Mouse (Mus musculus) midbrain, embryonic 14.5 days (tissue): ENCODE measurements around the gene Wnk4. TPM values are rescaled to one million over a fixed set of nuclear protein-coding genes. Genes with fewer than 3 reads are reported as not detected.

Source experiments
- ATAC-seq: fragments of 200-750 bp; cut with Nextera tagmentation; 2 replicates; pipeline ENCODE4 v1.8.0; 2017; ENCODE audit warnings: moderate number of reproducible peaks, moderate library complexity; ENCODE audit not compliant: low FRiP score, low TSS enrichment
- DNase-seq: peaks from one replicate; pipeline ENCODE4 v3.0.0-alpha.2; 2015
- H3K27ac ChIP-seq: fragments of 300-500 bp; sonication (generic); replicated peaks from 2 replicates; pipeline ENCODE4 v1.5.1; 2014; ENCODE audit warnings: mild to moderate bottlenecking, low read depth, low read length, moderate library complexity
- H3K27me3 ChIP-seq: fragments of 300-500 bp; sonication (generic); 2 replicates; pipeline ENCODE4 v1.6.1; 2014; ENCODE audit warnings: low read length, control low read depth, mixed read lengths; ENCODE audit not compliant: control insufficient read depth, insufficient read depth
- H3K36me3 ChIP-seq: fragments of 300-500 bp; sonication (generic); 2 replicates; pipeline ENCODE4 v1.6.1; 2014; ENCODE audit warnings: low read length, control low read depth; ENCODE audit not compliant: control insufficient read depth, insufficient read depth
- H3K4me1 ChIP-seq: fragments of 300-500 bp; sonication (generic); 2 replicates; pipeline ENCODE4 v1.6.1; 2014; ENCODE audit warnings: mild to moderate bottlenecking, antibody characterized with exemption, low read length, control low read depth; ENCODE audit not compliant: control insufficient read depth, insufficient read depth
- H3K4me2 ChIP-seq: fragments of 300-500 bp; sonication (generic); 2 replicates; pipeline ENCODE4 v1.6.1; 2014; ENCODE audit warnings: mild to moderate bottlenecking, low read length, moderate library complexity
- H3K4me3 ChIP-seq: fragments of 300-500 bp; sonication (generic); replicated peaks from 2 replicates; pipeline ENCODE4 v1.5.1; 2014; ENCODE audit warnings: low read depth, low read length
- H3K9ac ChIP-seq: fragments of 300-500 bp; sonication (generic); replicated peaks from 2 replicates; pipeline ENCODE4 v1.6.1; 2014; ENCODE audit warnings: mild to moderate bottlenecking, low read length, moderate library complexity
- H3K9me3 ChIP-seq: fragments of 300-500 bp; sonication (generic); 2 replicates; pipeline ENCODE4 v1.6.1; 2016; ENCODE audit warnings: low read length, control low read depth, mixed read lengths; ENCODE audit not compliant: control insufficient read depth
- WGBS: fragments of 180-500 bp; shearing (Covaris S2); extraction: QIAGEN DNeasy Blood & Tissue Kit; methylation state at CpG from one replicate; pipeline ENCODE4 v1.1.7; 2014; 5-methylcytosine and 5-hydroxymethylcytosine counted together
- polyA plus RNA-seq: library from polyadenylated mRNA; unstranded; fragments of >200 nt; fragmentation: Nextera tagmentation; extraction: Ambion mirVana; gene quantifications from 2 replicates; pipeline ENCODE4 v1.2.1, GENCODE M21; 2014

The Wnk4 gene
- polyA plus RNA-seq, 1 experiment from 2014 or later: 5.3 TPM

DNA sequence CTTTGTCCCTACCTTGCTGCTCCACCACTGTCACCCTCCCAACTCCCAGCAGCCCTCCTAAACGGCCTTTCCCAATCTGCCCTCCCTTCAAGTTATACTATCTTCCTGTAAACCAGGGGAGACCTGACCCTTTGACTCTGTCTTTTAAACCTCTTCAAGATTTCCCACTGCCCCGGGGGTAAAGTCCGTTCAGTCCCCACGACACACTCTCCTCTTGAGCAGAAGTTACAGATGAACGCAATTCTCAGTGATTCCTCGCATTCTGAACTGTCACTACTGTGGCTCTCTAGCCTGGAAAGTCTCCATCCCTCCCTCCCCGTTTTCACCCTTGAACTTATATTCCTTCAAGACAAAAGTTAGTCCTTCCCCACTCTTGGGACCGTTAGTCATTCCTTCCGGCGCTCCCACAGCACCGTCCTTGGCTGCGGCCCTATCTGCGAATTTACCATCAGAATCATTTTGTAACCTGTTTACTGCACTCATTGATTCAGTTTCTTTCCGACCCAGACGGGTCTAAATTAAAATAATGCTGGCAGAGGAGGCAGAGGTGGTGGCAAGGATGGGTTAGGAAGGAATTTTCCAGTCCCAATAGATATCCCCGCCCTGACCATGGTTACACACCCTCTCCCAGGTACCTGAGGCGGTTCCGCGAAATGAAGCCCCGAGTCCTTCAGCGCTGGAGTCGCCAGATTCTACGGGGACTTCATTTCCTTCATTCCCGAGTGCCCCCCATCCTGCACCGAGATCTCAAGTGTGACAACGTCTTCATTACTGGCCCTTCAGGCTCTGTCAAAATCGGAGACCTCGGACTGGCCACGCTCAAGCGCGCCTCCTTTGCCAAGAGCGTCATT is 3.0 kb downstream of the Wnk4 start:
- WGBS: 3% methylated on average over 32 of the region's 32 CpGs
- peak; percentile 7 for DNase-seq
- Histone ChIP-seq H3K4me3 (no peak overlapping the region), H3K4me2 (no peak overlapping the region), H3K27ac (no peak overlapping the region), H3K27me3 (peaks cover 41% of the 10 kb centered on the region), H3K9me3 (no peaks in the 10 kb centered on the region), H3K4me1 (peaks cover 25% of the 10 kb centered on the region), H3K36me3 (peaks cover 6% of the 10 kb centered on the region), H3K9ac (no peak overlapping the region)
- ATAC-seq: no peak

DNA sequence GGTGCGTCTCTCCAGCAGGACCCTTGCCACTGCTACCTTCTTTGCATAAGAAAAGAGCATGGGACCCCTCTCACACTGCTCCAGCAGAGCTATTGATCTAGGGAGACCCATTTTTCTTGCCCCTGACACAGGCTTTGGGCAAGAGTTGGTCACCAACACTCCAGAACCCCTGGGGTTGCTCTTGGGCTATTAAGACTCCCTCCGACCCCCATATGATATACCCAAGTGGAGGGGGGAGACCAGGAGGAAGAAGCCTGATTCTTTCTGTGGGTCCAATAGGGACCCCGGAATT is 3.6 kb downstream of the Wnk4 start:
- ATAC-seq (no peak), DNase-seq (no peak)

DNA sequence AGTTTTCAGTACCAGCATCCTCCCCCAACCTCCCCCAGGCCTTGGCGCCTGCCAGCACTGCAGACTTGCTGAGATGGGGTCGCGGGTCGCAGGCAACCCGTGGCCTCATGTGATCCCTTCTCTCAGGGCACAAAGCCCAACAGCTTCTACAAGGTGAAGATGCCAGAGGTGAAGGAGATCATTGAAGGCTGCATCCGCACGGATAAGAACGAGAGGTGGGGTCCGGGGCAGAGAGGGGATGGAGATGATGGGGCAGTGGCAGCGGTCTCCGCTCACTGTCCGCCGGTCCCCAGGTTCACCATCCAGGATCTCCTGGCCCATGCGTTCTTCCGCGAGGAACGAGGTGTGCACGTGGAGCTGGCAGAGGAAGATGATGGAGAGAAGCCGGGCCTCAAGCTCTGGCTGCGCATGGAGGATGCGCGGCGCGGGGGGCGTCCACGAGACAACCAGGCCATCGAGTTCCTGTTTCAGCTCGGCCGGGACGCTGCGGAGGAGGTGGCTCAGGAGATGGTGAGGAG is 4.6 kb downstream of the Wnk4 start:
- Histone ChIP-seq H3K27ac (no peak overlapping the region), H3K27me3 (peaks cover 45% of the 10 kb centered on the region), H3K9ac (peak overlapping the region; percentile 43; the same call in 1 of the 2 replicates), H3K36me3 (no peaks in the 10 kb centered on the region), H3K9me3 (no peaks in the 10 kb centered on the region), H3K4me1 (peaks cover 24% of the 10 kb centered on the region), H3K4me2 (peak overlapping the region; percentile 54), H3K4me3 (peak overlapping the region; percentile 27)
- peak; percentile 49 for DNase-seq
- WGBS: 1% methylated on average over 31 of the region's 31 CpGs
- no peak for ATAC-seq

More for the DNA sequence above, 3.6 kb downstream of the Wnk4 start:
- 4% methylated on average over 3 of the region's 3 CpGs for WGBS
- no peak overlapping the region for H3K27ac ChIP-seq
- no peak overlapping the region for H3K4me3 ChIP-seq
- H3K9ac ChIP-seq: no peak overlapping the region
- no peak overlapping the region for H3K4me2 ChIP-seq
- peaks cover 25% of the 10 kb centered on the region for H3K4me1 ChIP-seq
- peaks cover 44% of the 10 kb centered on the region for H3K27me3 ChIP-seq
- no peaks in the 10 kb centered on the region for H3K9me3 ChIP-seq
- H3K36me3 ChIP-seq: peaks cover 1% of the 10 kb centered on the region; the same call in 1 of the 2 replicates

DNA sequence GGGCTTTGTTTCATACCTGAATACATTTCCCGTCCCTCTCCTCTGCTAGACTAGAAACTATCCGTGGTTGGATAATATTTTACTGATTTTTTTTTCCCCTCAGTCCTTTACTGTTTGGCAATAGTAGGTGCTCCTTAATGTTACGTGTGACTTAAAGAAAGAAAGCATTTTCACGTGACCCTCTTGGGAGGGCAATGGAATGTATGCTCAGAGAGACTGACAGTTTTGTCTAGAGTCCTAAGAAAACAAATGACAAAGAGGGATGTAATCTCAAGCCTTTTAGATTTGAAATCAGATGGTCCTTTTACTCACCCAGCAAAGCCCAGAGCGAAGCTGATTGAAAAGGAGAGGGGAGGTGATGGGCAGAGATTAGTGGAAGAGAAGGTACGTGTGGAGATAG is 5.5 kb downstream of the Wnk4 start:
- DNase-seq (peak; percentile 2), ATAC-seq (no peak)
- Histone ChIP-seq H3K9me3 (no peaks in the 10 kb centered on the region), H3K4me1 (peaks cover 15% of the 10 kb centered on the region), H3K9ac (no peak overlapping the region), H3K4me2 (peak overlapping the region; percentile 54), H3K27me3 (peaks cover 45% of the 10 kb centered on the region), H3K4me3 (no peak overlapping the region; the same call in 1 of the 2 replicates), H3K27ac (no peak overlapping the region), H3K36me3 (no peaks in the 10 kb centered on the region)
- 11% methylated on average over 6 of the region's 6 CpGs for WGBS

DNA sequence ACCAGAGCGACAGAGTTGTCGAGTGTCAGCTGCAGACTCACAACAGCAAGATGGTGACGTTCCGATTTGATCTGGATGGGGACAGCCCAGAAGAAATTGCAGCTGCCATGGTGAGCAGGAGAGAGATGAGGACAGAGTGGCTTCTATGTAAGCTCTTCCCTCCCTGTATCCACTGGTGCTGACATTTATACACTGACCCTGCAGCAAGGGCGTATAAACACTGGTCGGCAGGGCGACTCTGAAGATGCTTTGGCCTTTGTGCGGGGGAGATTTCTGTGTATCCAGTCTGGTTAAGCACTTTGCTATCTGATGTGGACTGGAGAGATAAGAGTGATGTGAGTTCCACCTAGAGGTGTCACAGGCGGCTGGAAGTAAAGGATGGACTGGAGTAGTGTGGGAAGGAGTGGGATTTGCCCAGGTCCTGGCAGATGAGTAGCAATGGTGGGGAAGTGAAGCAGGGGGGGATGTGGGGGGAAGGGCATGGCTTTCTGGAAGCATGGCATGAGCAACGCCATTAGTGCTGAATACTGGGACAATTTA is 9.3 kb downstream of the Wnk4 start:
- no peak for ATAC-seq
- Histone ChIP-seq H3K36me3 (no peaks in the 10 kb centered on the region), H3K4me1 (peaks cover 12% of the 10 kb centered on the region), H3K9ac (no peak overlapping the region), H3K9me3 (no peaks in the 10 kb centered on the region), H3K27me3 (peaks cover 17% of the 10 kb centered on the region), H3K4me2 (peak overlapping the region; percentile 24; the same call in 1 of the 2 replicates), H3K27ac (peak overlapping the region; percentile 41; the same call in 1 of the 2 replicates), H3K4me3 (no peak overlapping the region)
- DNase-seq: peak; percentile 71
- 29% methylated on average over 10 of the region's 10 CpGs for WGBS

DNA sequence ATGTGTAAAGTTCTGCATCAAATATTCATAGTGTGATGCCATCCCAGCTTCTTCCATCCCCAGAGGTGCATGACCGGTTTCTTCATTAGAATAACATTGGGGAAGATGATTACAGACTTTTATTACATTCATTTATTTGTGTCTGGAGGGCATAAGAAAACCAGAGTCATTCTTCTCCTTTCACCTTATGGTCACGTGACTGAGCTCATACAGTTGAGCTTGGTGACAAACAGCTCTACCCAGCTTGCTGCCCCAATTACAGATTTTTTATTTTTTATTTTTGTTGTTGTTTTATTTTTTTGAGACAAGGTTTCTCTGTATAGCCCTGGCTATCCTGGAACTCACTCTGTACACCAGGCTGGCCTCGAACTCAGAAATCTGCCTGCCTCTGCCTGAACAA is 12.1 kb downstream of the Wnk4 start:
- 0 out of 2 replicates have a peak, but pooled peaks cover 4% of the 10 kb centered on the region for H3K27me3 ChIP-seq
- no peaks in the 10 kb centered on the region for H3K9me3 ChIP-seq
- no peak for DNase-seq
- WGBS: 81% methylated on average over 3 of the region's 3 CpGs
- no peaks in the 10 kb centered on the region for H3K36me3 ChIP-seq
- no peak overlapping the region for H3K4me3 ChIP-seq
- peaks cover 13% of the 10 kb centered on the region for H3K4me1 ChIP-seq
- ATAC-seq: no peak
- H3K27ac ChIP-seq: no peak overlapping the region
- H3K9ac ChIP-seq: no peak overlapping the region
- no peak overlapping the region for H3K4me2 ChIP-seq

DNA sequence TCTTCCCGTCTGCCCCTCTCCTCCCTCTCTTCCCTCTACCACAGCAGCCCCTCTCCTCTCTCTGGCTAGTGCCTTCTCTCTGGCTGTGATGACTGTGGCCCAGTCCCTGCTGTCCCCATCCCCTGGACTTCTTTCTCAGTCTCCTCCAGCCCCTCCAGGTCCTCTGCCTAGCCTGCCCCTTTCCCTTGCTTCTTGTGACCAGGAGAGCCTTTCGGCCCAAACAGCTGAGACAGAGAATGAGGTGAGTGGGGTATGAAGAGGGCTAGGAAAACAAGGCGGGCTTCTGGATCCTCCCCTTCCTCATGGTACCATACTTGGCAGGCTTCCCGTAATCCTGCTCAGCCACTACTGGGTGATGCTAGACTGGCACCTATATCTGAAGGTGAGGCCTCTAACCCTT is 14.9 kb downstream of the Wnk4 start:
- Histone ChIP-seq H3K4me1 (peaks cover 22% of the 10 kb centered on the region), H3K4me2 (no peak overlapping the region), H3K4me3 (no peak overlapping the region), H3K27ac (no peak overlapping the region), H3K9me3 (no peaks in the 10 kb centered on the region), H3K27me3 (no peaks in the 10 kb centered on the region), H3K9ac (no peak overlapping the region), H3K36me3 (no peaks in the 10 kb centered on the region)
- ATAC-seq (no peak), DNase-seq (peak; percentile 5)
- 62% methylated on average over 4 of the region's 4 CpGs for WGBS

DNA sequence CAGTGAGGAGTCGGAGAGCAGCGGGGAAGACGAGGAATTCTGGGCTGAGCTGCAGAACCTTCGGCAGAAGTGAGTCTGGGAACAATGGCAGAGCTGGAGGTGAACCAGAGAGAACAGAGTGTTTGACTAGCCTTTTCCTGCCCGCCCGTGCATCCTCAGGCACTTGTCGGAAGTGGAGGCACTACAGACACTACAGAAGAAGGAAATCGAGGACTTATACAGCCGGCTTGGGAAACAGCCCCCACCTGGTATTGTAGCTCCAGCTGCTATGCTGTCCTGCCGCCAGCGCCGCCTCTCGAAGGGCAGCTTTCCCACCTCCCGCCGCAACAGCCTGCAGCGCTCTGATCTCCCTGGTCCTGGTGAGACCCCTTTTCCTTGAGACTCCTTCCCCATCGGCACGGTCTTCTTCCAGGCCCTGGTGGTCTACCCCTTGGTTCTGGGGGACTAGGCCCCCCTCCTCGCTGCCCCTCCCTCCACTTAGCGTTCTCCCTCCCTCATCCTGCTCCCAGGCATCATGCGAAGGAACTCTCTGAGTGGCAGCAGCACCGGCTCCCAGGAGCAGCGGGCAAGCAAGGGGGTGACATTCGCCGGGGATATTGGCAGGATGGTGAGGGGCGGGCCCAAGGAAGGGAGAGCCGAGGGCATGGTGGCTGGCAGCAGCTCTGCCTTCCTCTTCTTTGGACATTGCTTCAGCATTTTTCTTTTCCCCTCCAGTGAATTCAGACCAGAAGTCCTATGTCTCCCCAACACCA is 16.1 kb downstream of the Wnk4 start:
- Histone ChIP-seq H3K9ac (no peak overlapping the region; the same call in 1 of the 2 replicates), H3K4me2 (peak overlapping the region; percentile 23), H3K4me1 (peaks cover 22% of the 10 kb centered on the region), H3K27ac (no peak overlapping the region), H3K4me3 (no peak overlapping the region), H3K36me3 (no peaks in the 10 kb centered on the region), H3K9me3 (no peaks in the 10 kb centered on the region), H3K27me3 (no peaks in the 10 kb centered on the region)
- 25% methylated on average over 27 of the region's 27 CpGs for WGBS
- ATAC-seq (no peak), DNase-seq (no peak)
